Mouse (Mus musculus) lung, embryonic 14.5 days (tissue): Measurements from ENCODE around the gene Coq8a. TPM values are rescaled to one million over a fixed set of nuclear protein-coding genes. Genes with fewer than 3 reads are reported as not detected.

Source experiments
- ATAC-seq: fragments of 200-750 bp; cut with Nextera tagmentation; 2 replicates; pipeline ENCODE4 v1.8.0; 2017; ENCODE audit warnings: mild to moderate bottlenecking, moderate TSS enrichment, moderate library complexity; ENCODE audit not compliant: insufficient read depth
- DNase-seq: peaks from one replicate; pipeline ENCODE4 v3.0.0-alpha.2; 2015
- H3K27ac ChIP-seq: fragments of 300-500 bp; sonication (generic); 2 replicates; pipeline ENCODE4 v1.5.1; 2014; ENCODE audit warnings: low read depth, mild to moderate bottlenecking, moderate library complexity
- H3K27me3 ChIP-seq: fragments of 300-500 bp; sonication (generic); 2 replicates; pipeline ENCODE4 v1.6.1; 2014; ENCODE audit warnings: low read length, control low read depth; ENCODE audit not compliant: insufficient read depth
- H3K36me3 ChIP-seq: fragments of 300-500 bp; sonication (generic); 2 replicates; pipeline ENCODE4 v1.6.1; 2014; ENCODE audit warnings: control low read depth; ENCODE audit not compliant: insufficient read depth
- H3K4me1 ChIP-seq: fragments of 300-500 bp; sonication (generic); 2 replicates; pipeline ENCODE4 v1.6.1; 2014; ENCODE audit warnings: antibody characterized with exemption, control low read depth; ENCODE audit not compliant: insufficient read depth
- H3K4me2 ChIP-seq: fragments of 300-500 bp; sonication (generic); 2 replicates; pipeline ENCODE4 v1.6.1; 2014; ENCODE audit warnings: mild to moderate bottlenecking
- H3K4me3 ChIP-seq: fragments of 300-500 bp; sonication (generic); 2 replicates; pipeline ENCODE4 v1.5.1; 2014; ENCODE audit warnings: low read depth, low read length
- H3K9ac ChIP-seq: fragments of 300-500 bp; sonication (generic); 2 replicates; pipeline ENCODE4 v1.6.1; 2014
- H3K9me3 ChIP-seq: fragments of 300-500 bp; sonication (generic); 2 replicates; pipeline ENCODE4 v1.6.1; 2016; ENCODE audit warnings: low read depth, low read length, control low read depth
- CTCF ChIP-seq: IDR thresholded peaks from 2 replicates; pipeline ENCODE4 v1.5.1; 2016; ENCODE audit warnings: antibody characterized with exemption, low read depth
- WGBS: fragments of 180-500 bp; shearing (Covaris S2); extraction: QIAGEN DNeasy Blood & Tissue Kit; methylation state at CpG from one replicate; pipeline ENCODE4 v1.1.7; 2014; 5-methylcytosine and 5-hydroxymethylcytosine counted together
- polyA plus RNA-seq: library from polyadenylated mRNA; unstranded; fragments of >200 nt; fragmentation: Nextera tagmentation; extraction: Ambion mirVana; gene quantifications from 2 replicates; pipeline ENCODE4 v1.2.1, GENCODE M21; 2014

Gene Coq8a
- polyA plus RNA-seq, 1 experiment from 2014 or later: 5.2 TPM

DNA sequence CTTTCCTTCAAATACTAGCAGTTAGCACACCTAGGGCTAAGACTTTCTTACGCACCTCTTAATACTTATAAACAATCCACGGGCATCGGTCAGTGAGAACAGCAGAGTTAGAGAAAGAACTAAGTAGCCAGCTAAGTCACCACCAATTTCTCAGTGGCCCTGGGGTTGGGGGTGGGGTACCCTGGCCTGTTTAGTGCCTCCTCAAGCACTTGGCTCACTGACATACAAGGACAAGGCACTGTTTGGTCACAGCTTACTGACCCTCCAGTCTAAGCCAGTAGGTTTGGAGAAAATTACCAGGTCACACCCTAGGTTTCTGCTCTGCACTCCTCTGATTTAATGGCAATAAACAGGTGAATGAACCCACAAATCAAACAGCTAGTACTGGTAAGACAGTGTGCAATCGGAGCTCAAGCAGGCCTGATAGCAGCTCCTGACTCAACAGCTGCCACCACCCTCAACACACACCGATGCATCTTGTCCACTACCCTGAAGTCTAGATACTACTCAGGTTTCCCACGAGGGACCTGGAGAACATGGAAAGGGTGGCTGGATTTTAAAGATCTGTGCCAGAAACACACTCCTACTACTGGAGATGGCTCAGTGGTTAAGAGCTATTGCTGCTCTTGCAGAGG lies 15.8 kb downstream of the Coq8a start:
- 77% methylated on average over 6 of the region's 6 CpGs for WGBS
- Histone ChIP-seq H3K9me3 (no peaks in the 10 kb centered on the region), H3K9ac (no peak overlapping the region), H3K4me1 (no peaks in the 10 kb centered on the region), H3K4me2 (no peak overlapping the region), H3K4me3 (no peak overlapping the region), H3K27me3 (no peaks in the 10 kb centered on the region), H3K27ac (no peak overlapping the region), H3K36me3 (no peaks in the 10 kb centered on the region)
- ATAC-seq (no peak), DNase-seq (no peak)
- TF ChIP-seq CTCF: no peak

DNA sequence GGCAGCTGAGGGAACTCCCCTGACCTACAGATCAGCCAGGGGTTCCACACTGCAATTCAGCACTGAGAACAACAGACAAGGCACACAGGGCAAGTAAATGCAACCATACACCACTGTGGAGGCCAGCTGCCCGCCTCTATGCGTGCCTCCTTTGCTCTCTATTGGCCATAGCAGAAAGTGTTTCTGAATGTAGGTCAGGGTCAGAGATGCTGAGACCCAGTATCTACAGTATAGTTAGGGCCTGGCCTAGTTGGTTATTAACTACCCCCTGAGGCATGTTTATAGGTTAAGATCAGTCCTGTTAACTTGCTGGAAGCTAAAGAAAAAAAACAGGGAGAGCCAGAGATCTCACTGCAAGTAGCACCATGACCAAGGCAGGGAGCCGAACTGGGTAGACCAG lies 16.7 kb downstream of the Coq8a start:
- H3K4me1 ChIP-seq: no peaks in the 10 kb centered on the region
- 62% methylated on average over 3 of the region's 3 CpGs for WGBS
- no peaks in the 10 kb centered on the region for H3K27me3 ChIP-seq
- no peaks in the 10 kb centered on the region for H3K9me3 ChIP-seq
- no peak overlapping the region for H3K4me2 ChIP-seq
- H3K4me3 ChIP-seq: no peak overlapping the region
- DNase-seq (no peak), ATAC-seq (no peak)
- H3K27ac ChIP-seq: no peak overlapping the region
- H3K9ac ChIP-seq: no peak overlapping the region
- no peaks in the 10 kb centered on the region for H3K36me3 ChIP-seq
- TF ChIP-seq CTCF: no peak

DNA sequence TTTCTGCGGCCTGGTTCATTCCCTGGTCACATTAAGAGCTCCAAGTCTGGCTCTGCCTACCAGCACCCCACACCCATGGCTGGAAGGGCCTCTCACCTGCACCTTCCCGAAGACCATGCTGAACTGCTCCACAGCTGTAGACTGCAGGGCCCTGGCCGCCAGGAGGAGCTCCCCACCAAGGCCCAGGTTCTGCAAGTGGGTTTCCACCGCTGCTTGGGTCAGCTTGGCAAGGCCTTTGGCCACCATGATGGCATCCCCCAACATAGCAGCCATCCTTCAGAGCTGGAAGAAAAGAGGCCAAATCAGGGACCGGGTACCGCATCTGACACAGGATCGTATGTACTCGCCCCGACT lies 17.5 kb downstream of the Coq8a start:
- no peak for DNase-seq
- no peak for ATAC-seq
- Histone ChIP-seq H3K36me3 (no peaks in the 10 kb centered on the region), H3K4me1 (no peaks in the 10 kb centered on the region), H3K9ac (no peak overlapping the region), H3K9me3 (no peaks in the 10 kb centered on the region), H3K4me3 (no peak overlapping the region), H3K27ac (no peak overlapping the region), H3K27me3 (no peaks in the 10 kb centered on the region), H3K4me2 (no peak overlapping the region)
- TF ChIP-seq CTCF: peak; percentile 30; the same call in 1 of the 2 replicates
- WGBS: 76% methylated on average over 9 of the region's 9 CpGs

DNA sequence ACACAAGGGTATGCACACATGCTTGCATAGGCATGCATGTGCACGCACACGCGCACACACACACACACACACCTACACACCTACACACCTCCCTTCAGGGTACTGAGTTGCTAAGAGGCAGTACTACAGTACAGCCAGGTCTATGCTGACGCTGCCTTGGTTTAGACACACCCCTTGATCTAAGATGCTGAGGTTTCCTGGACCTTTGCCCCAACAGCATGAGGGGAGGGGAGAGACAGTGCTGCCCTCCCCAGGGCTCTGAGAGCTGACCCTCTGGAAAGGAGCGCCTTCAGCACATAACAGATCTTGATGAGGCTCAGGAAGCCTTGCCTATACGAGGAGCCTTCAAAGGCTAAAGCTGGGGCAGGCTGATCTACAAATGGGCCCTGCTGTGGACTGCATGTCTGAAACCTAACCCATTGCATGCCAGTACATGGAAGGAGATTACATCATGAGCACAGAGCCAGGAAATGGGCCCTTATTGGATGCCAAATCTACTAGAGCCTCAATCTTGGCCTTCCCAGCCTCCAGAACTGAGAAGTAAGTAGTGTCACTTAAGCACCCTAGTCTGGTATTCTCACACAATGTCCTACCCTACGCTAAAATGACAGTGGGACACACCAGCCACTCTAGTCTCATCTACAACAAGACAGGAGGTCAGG lies 18.0 kb downstream of the Coq8a start:
- Histone ChIP-seq H3K4me2 (no peak overlapping the region), H3K4me1 (no peaks in the 10 kb centered on the region), H3K27me3 (no peaks in the 10 kb centered on the region), H3K27ac (no peak overlapping the region), H3K36me3 (no peaks in the 10 kb centered on the region), H3K9me3 (no peaks in the 10 kb centered on the region), H3K9ac (no peak overlapping the region), H3K4me3 (no peak overlapping the region)
- ATAC-seq (no peak), DNase-seq (no peak)
- whole genome bisulfite sequencing: 83% methylated on average over 7 of the region's 7 CpGs
- TF ChIP-seq CTCF: no peak

DNA sequence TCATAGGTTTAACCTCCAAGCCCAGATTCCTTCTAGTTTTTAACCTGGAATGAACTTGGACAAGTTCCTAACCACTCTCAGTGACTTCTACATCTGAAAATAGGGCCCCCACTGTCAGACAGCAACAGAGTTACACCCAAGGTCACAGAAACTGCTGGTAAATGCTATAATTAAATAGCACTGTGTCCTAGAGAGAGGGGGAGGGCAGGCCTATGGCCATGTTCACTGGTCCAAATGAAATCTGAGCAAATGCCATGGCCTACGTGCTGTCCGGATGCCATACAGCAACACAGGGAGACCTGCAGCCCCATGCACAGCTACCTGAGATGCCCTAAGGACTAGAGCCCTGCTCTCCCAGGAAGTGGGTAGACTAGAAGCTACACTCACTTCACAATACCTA lies 19.6 kb downstream of the Coq8a start:
- H3K4me3 ChIP-seq: no peak overlapping the region
- ATAC-seq: no peak
- no peak overlapping the region for H3K4me2 ChIP-seq
- no peaks in the 10 kb centered on the region for H3K27me3 ChIP-seq
- H3K9ac ChIP-seq: no peak overlapping the region
- DNase-seq: no peak
- no peaks in the 10 kb centered on the region for H3K36me3 ChIP-seq
- no peak overlapping the region for H3K27ac ChIP-seq
- H3K9me3 ChIP-seq: no peaks in the 10 kb centered on the region
- TF ChIP-seq CTCF: no peak
- no peaks in the 10 kb centered on the region for H3K4me1 ChIP-seq
- WGBS: 93% methylated on average over 2 of the region's 2 CpGs

DNA sequence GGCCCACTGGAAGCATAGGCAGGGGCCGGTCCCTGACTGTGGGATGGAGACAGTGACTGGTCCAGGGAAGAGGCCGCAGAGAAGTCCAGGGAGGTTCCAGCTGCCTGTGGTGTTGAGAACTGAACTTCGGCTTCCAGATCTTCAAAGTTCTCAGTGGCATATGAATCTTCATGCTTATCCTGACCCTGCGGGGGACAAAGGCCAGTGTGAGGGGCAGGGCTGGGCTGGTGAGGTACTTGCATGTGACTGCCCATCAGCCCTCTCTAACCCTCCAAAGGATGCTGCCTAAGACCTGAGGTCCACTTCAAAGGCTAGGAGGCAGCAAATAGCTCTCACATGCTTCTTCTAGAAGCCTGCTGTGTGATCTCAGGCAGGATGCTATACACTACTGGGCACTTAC lies 20.3 kb downstream of the Coq8a start:
- Histone ChIP-seq H3K36me3 (no peaks in the 10 kb centered on the region), H3K4me3 (no peak overlapping the region), H3K9me3 (no peaks in the 10 kb centered on the region), H3K4me2 (no peak overlapping the region), H3K4me1 (no peaks in the 10 kb centered on the region), H3K27ac (no peak overlapping the region), H3K9ac (no peak overlapping the region), H3K27me3 (no peaks in the 10 kb centered on the region)
- DNase-seq: no peak
- ATAC-seq: no peak
- 90% methylated on average over 4 of the region's 4 CpGs for WGBS
- TF ChIP-seq CTCF: no peak

DNA sequence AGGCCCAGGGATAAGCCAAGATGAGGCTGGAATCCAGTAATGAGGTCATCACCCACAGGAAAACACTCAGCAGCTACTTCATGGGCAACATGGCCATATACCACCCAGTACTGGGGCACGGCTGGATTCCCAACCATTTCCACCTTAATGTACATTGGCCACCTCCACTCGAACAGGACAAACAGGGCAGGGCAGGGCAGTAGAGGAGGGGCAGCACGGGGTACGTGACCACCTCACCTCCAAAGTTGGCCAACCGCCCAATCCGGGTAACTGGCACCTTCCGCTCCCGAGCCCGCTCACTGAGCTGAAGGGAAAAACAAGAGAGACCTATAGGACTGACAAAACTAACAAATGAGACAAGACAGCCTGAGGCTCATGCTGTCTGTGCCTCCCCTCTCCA lies 21.1 kb downstream of the Coq8a start:
- no peaks in the 10 kb centered on the region for H3K9me3 ChIP-seq

More for the DNA sequence above, 21.1 kb downstream of the Coq8a start:
- H3K9ac ChIP-seq: no peak overlapping the region
- 79% methylated on average over 9 of the region's 9 CpGs for WGBS
- DNase-seq: no peak
- H3K4me2 ChIP-seq: no peak overlapping the region
- no peak overlapping the region for H3K27ac ChIP-seq
- TF ChIP-seq CTCF: no peak
- H3K27me3 ChIP-seq: no peaks in the 10 kb centered on the region
- H3K4me1 ChIP-seq: no peaks in the 10 kb centered on the region
- H3K4me3 ChIP-seq: no peak overlapping the region
- no peaks in the 10 kb centered on the region for H3K36me3 ChIP-seq
- ATAC-seq: no peak
